Mouse (Mus musculus): ENCODE data around the gene Tcf7l2. TPM values are rescaled to one million over a fixed set of nuclear protein-coding genes. Genes with fewer than 3 reads are reported as not detected.

Gene Tcf7l2
- 42.5 and 45.6 TPM in 2 replicates for polyA plus RNA-seq (2015; fragmentation: Nextera tagmentation; extraction: Ambion mirVana)

DNA sequence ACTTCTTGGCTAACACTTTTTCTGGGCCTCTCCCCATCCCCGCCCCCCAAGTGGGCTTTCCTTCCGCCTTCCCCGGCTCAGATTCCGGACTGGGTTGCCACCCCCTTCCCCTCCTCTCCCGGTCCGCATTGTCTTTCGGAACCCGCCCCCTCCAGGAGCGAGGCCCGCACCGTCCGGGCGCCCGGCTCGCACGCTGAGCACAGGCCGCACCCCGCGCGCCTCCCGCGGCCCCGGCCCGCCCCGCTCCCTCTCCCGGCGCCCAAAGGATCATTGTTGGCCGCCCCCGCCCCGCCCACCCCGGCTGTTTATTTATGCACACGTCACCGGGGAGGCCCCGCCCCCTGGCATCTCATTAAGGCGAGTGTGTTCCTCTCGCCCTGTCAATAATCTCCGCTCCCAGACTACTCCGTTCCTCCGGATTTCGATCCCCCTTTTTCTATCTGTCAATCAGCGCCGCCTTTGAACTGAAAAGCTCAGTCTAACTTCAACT, at the start of gene Tcf7l2:
Gene Tcf7l2 (plus strand): TSS at position 382 of the 490 bp plus-strand sequence.
- Histone ChIP-seq H3K36me3 (no peaks in the 10 kb centered on the region), H3K4me2 (peak within 1 kb of the TSS; percentile 93)
- 1% methylated on average over 35 of the region's 42 CpGs for WGBS

DNA sequence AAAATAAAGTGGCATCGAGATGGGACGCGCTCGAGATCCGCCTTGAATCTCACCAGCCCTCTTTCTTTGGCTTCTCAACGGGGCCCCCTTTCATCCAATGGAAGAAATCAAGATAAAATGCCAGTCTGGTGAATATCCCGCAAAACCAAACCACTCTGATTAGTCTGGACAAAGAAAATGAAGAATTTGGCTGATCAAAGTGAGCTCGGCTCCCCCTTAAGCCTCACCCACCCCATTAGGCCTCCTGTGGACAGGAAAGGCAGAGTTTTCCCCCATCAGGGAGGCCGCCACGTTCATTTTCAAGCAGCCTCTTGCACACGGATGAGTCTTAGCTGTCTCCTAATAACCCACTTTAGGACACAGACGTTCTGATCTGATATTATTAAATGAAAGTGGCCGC, 47.0 kb upstream of the Tcf7l2 start:
- H3K36me3 ChIP-seq: no peaks in the 10 kb centered on the region
- ATAC-seq (ENCODE audit: borderline replicate concordance, extremely low read depth, low FRiP score, low TSS enrichment): no peak
- H3K27me3 ChIP-seq: peaks cover 2% of the 10 kb centered on the region
- H3K4me2 ChIP-seq: no peak overlapping the region
- 31% methylated on average over 13 of the region's 13 CpGs for WGBS
- H3K9me3 ChIP-seq: no peaks in the 10 kb centered on the region
- H3K4me3 ChIP-seq: no peak overlapping the region
- H3K9ac ChIP-seq: no peak overlapping the region
- no peak overlapping the region for H3K27ac ChIP-seq
- H3K4me1 ChIP-seq: no peaks in the 10 kb centered on the region

More for the DNA sequence above, at the start of gene Tcf7l2:
- Histone ChIP-seq H3K4me3 (peak within 1 kb of the TSS; percentile 75), H3K9ac (peak within 1 kb of the TSS; percentile 87), H3K4me1 (peaks cover 29% of the 10 kb centered on the region), H3K27me3 (no peaks in the 10 kb centered on the region), H3K9me3 (no peaks in the 10 kb centered on the region), H3K27ac (peak within 1 kb of the TSS; percentile 97)
- peak; percentile 94 for ATAC-seq (ENCODE audit: borderline replicate concordance, extremely low read depth, low FRiP score, low TSS enrichment)

DNA sequence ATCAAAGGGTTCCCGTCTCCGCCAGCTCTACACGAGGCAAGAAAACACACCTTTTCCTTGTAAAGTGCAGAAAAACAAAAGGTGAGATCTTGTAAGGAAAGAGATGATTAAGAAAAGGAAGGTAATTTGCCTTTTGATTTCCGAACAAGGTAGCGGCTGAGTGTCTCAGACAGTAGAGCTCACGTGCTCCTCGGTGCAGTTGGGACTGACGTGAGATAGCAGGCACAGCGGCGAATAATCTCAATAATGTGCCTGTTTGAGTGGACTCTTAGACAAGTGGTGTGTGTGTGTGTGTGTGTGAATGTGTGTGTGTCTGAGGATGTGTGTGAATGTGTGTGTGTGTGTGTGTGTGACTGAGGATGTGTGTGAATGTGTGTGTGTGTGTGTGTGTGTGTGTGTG, 46.2 kb upstream of the Tcf7l2 start:
- Histone ChIP-seq H3K9ac (no peak overlapping the region), H3K4me3 (no peak overlapping the region)

DNA sequence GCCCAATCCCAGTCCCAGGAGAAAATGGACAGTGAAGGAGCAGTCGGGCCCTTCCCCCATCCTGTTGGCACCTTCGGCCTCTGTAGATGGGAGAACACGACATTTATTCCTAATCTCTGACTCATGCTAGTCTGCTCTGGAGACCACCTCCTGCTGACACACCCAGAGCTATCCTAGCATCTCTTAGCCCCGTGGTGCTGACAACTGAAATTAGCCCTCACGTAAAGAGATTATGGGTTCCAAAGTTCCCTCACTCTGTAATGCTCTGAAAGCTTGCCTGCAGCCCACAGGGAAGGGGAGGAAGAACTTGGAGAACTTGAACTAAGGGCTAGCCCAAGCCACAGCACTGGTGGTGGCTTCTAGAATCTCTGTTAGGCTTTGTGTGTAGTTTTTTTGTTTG, 42.7 kb upstream of the Tcf7l2 start:
- Histone ChIP-seq H3K36me3 (no peaks in the 10 kb centered on the region), H3K9me3 (no peaks in the 10 kb centered on the region), H3K27me3 (peaks cover 2% of the 10 kb centered on the region; the same call in 1 of the 2 replicates), H3K4me3 (no peak overlapping the region), H3K9ac (no peak overlapping the region), H3K4me2 (no peak overlapping the region), H3K4me1 (peaks cover 12% of the 10 kb centered on the region), H3K27ac (no peak overlapping the region)
- no peak for ATAC-seq (ENCODE audit: borderline replicate concordance, extremely low read depth, low FRiP score, low TSS enrichment)
- 73% methylated on average over 5 of the region's 5 CpGs for WGBS

More for the DNA sequence above, 46.2 kb upstream of the Tcf7l2 start:
- no peak overlapping the region for H3K27ac ChIP-seq
- peaks cover 2% of the 10 kb centered on the region for H3K4me1 ChIP-seq
- no peak for ATAC-seq (ENCODE audit: borderline replicate concordance, extremely low read depth, low FRiP score, low TSS enrichment)
- H3K27me3 ChIP-seq: peaks cover 2% of the 10 kb centered on the region
- WGBS: 46% methylated on average over 10 of the region's 10 CpGs
- no peaks in the 10 kb centered on the region for H3K9me3 ChIP-seq
- H3K4me2 ChIP-seq: no peak overlapping the region
- no peaks in the 10 kb centered on the region for H3K36me3 ChIP-seq

DNA sequence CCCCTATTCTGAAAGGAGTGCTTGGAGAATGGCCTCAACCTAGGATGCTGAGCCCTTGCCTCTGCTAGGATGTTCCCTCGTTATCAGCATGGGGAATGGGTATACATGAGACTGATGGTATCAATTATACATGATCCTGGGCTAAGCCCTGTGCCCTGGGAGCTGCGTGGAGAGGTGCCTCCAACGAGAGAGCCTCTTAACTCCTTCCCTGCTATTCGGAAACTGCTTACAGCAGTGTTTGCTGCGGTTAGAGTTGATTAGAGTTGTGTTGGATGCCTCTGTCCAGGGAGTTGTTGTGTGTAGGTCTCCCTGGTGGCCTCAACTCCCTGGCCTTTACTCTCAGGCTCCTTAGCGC, 41.4 kb upstream of the Tcf7l2 start:
- ATAC-seq (ENCODE audit: borderline replicate concordance, extremely low read depth, low FRiP score, low TSS enrichment): no peak
- Histone ChIP-seq H3K4me1 (peaks cover 12% of the 10 kb centered on the region), H3K27ac (no peak overlapping the region), H3K27me3 (peaks cover 2% of the 10 kb centered on the region; the same call in 1 of the 2 replicates), H3K9me3 (no peaks in the 10 kb centered on the region), H3K4me3 (no peak overlapping the region), H3K4me2 (peak overlapping the region; percentile 4; the same call in 1 of the 2 replicates), H3K9ac (no peak overlapping the region), H3K36me3 (no peaks in the 10 kb centered on the region)
- 9% methylated on average over 6 of the region's 6 CpGs for WGBS

DNA sequence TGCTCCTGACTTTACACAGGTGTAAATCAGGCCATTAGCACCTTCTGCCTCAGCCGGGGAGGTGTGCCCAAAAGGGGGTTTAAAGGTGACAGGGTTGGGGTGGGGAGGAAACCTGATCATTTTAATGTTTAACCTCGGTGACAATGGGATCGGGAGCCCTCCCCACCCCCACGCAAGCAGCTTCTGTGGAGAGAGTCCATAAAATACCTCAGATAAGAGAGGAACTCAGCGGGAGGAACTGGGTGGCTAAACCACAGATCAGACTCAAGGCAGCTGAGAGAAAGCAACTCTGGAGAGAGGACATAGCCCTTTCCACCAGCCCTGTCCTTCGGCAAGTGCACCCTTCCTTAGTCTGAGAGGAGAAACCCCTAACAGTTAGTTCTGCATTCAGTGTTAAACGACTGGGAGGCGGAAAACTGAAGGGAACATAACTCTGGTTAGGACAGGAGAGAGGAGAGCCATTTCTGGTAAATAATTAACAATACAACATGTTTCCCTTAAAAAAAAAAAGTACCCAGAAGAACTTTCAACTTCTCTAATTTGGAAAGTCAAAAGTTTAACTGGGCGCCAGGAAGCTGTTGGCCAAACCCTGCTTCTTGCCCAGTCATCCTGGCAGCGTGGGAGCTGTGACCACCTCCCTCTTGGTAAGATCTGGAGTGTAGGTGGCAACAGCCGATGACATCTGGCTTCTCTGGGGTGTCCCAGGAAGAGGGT, 40.9 kb upstream of the Tcf7l2 start:
- Histone ChIP-seq H3K27ac (no peak overlapping the region), H3K4me3 (no peak overlapping the region), H3K4me2 (peak overlapping the region; percentile 4; the same call in 1 of the 2 replicates), H3K9ac (no peak overlapping the region), H3K4me1 (peaks cover 12% of the 10 kb centered on the region), H3K36me3 (no peaks in the 10 kb centered on the region), H3K9me3 (no peaks in the 10 kb centered on the region), H3K27me3 (peaks cover 2% of the 10 kb centered on the region; the same call in 1 of the 2 replicates)
- WGBS: 19% methylated on average over 11 of the region's 11 CpGs
- ATAC-seq (ENCODE audit: borderline replicate concordance, extremely low read depth, low FRiP score, low TSS enrichment): no peak

DNA sequence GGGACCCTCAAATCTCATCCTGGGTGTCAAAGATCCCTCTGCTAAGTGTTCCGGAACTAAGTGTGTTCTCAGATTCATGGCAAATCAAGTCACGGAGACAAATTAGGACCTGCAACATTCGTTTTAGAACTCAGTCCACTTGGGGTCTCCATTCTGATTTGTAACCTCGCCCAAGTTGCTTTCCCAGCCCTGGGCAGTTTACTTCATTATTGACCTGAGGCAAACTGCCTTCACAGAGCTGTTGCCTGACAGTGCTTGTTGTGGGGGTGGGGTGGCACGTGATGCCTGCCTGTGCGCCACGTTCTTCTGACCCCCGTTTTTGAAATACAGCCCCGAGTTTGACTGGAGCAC, 40.4 kb upstream of the Tcf7l2 start:
- Histone ChIP-seq H3K9ac (no peak overlapping the region), H3K9me3 (no peaks in the 10 kb centered on the region), H3K27ac (no peak overlapping the region), H3K4me3 (no peak overlapping the region), H3K4me2 (no peak overlapping the region), H3K4me1 (peaks cover 12% of the 10 kb centered on the region), H3K27me3 (peaks cover 2% of the 10 kb centered on the region; the same call in 1 of the 2 replicates), H3K36me3 (no peaks in the 10 kb centered on the region)
- WGBS: 53% methylated on average over 9 of the region's 9 CpGs
- ATAC-seq (ENCODE audit: borderline replicate concordance, extremely low read depth, low FRiP score, low TSS enrichment): no peak

DNA sequence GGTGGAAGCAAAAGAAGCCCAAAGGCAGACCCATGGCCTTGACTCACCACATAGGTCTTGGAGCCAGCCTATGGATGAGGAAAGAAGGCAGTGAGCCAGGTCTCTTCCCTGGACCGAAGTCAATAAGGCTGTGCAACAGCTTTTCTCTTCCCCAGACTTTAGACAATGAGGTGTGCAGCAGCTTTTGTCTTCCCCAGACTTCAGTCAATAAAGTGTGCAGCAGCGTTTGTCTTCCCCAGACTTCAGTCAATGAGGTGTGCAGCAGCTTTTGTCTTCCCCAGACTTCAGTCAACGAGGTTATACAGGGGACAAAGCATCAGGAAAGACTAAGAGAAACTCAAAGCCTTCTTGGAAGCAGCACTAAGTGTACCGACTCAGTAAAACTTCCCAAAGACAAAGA, 39.5 kb upstream of the Tcf7l2 start:
- no peak overlapping the region for H3K4me3 ChIP-seq
- 72% methylated on average over 4 of the region's 4 CpGs for WGBS
- H3K9me3 ChIP-seq: no peaks in the 10 kb centered on the region
- no peaks in the 10 kb centered on the region for H3K36me3 ChIP-seq
- no peak overlapping the region for H3K4me2 ChIP-seq
- H3K27me3 ChIP-seq: peaks cover 2% of the 10 kb centered on the region; the same call in 1 of the 2 replicates
- H3K4me1 ChIP-seq: peaks cover 12% of the 10 kb centered on the region
- H3K9ac ChIP-seq: no peak overlapping the region
- no peak for ATAC-seq (ENCODE audit: borderline replicate concordance, extremely low read depth, low FRiP score, low TSS enrichment)
- H3K27ac ChIP-seq: no peak overlapping the region

DNA sequence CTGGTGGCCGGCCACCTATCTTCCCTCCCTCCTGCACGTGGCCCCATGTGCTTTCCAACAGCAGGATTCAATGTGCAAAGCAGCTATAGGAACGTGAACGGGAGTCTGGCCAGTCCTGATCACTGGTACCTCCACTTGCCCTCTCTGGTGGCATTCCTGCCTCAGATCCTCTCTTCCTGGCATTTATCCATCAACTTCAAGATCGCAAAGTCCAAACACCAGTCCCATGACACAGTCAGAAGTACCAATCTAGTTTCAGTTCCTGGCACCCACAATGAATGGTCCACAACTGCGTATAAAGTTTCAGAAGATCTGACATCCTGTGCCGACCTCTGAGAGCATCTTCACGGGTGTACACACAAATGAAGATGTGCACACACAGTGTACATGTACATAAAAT, 38.9 kb upstream of the Tcf7l2 start:
- H3K27ac ChIP-seq: no peak overlapping the region
- ATAC-seq (ENCODE audit: borderline replicate concordance, extremely low read depth, low FRiP score, low TSS enrichment): no peak
- no peak overlapping the region for H3K9ac ChIP-seq
- H3K4me3 ChIP-seq: no peak overlapping the region
- H3K36me3 ChIP-seq: no peaks in the 10 kb centered on the region
- H3K4me2 ChIP-seq: no peak overlapping the region
- no peaks in the 10 kb centered on the region for H3K9me3 ChIP-seq
- WGBS: 85% methylated on average over 8 of the region's 8 CpGs
- peaks cover 2% of the 10 kb centered on the region; the same call in 1 of the 2 replicates for H3K27me3 ChIP-seq
- peaks cover 12% of the 10 kb centered on the region for H3K4me1 ChIP-seq

DNA sequence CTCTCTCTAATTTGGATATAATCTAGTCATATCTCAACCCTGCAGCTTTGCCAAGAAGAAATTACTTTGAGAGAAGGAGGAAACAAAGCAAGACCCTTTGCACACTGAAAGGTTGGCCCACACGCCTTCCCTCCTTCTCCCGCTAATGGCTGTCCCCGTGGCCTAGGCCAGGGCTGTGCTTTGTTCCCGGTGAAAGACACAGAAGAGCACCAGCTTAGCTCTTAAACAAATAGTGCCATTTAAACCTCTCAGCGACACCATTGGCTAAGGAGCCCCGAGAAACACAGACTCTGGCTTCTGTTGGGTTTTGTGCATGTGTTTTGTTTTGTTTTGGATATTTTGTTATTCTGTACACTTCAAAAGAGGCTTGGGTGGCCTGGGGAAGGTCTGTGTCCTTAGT, 37.5 kb upstream of the Tcf7l2 start:
- H3K9ac ChIP-seq: no peak overlapping the region
- ATAC-seq (ENCODE audit: borderline replicate concordance, extremely low read depth, low FRiP score, low TSS enrichment): no peak
- no peak overlapping the region for H3K4me2 ChIP-seq
- H3K36me3 ChIP-seq: no peaks in the 10 kb centered on the region
- 44% methylated on average over 6 of the region's 6 CpGs for WGBS
- no peaks in the 10 kb centered on the region for H3K27me3 ChIP-seq
- no peak overlapping the region for H3K4me3 ChIP-seq
- no peak overlapping the region for H3K27ac ChIP-seq
- peaks cover 12% of the 10 kb centered on the region for H3K4me1 ChIP-seq
- H3K9me3 ChIP-seq: no peaks in the 10 kb centered on the region

DNA sequence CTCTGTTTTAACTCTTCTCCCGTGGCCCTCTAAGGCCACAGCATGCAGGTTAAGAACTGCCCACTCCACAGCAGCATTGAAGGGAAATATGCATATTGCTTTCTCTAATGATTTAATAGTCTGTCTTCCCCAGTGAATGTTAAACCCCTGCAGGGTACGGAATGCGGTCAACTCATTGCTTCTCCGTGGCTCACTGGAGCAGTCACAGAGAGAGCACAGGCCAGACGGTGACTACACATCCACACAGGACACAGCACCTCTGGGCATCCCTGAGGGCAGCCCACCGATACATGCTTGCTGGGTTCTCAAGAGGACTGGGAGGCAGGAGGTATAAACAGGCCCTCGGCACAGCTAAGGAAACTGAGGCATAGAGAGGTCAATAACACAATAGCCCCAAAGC, 35.3 kb upstream of the Tcf7l2 start:
- Histone ChIP-seq H3K4me2 (no peak overlapping the region), H3K9me3 (no peaks in the 10 kb centered on the region), H3K4me3 (no peak overlapping the region), H3K27me3 (no peaks in the 10 kb centered on the region), H3K4me1 (0 out of 2 replicates have a peak, but pooled peaks cover 1% of the 10 kb centered on the region), H3K36me3 (no peaks in the 10 kb centered on the region), H3K27ac (no peak overlapping the region), H3K9ac (no peak overlapping the region)
- ATAC-seq (ENCODE audit: borderline replicate concordance, extremely low read depth, low FRiP score, low TSS enrichment): no peak
- whole genome bisulfite sequencing: 84% methylated on average over 7 of the region's 7 CpGs

DNA sequence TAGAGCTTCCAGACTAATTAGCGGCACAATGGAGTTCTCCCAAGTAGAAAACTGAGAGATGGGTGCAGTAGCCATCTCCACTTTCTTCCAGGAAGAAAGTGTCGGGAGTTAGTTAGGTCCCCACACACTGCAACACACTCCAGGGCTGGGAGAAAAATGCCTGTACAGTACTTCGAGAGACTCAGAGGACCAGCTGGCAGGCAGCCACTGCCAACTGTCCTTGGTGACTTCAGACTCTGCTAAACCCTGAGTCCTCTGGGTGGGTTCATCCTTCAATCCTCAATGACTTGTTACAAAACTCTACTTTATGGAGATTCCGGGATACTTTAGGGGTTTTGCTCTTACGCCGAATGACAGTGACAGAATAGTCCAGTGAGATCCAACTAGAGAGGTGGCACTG, 34.8 kb upstream of the Tcf7l2 start:
- Histone ChIP-seq H3K4me2 (no peak overlapping the region), H3K27ac (no peak overlapping the region), H3K9me3 (no peaks in the 10 kb centered on the region), H3K9ac (no peak overlapping the region), H3K4me3 (no peak overlapping the region), H3K36me3 (no peaks in the 10 kb centered on the region), H3K4me1 (no peaks in the 10 kb centered on the region), H3K27me3 (no peaks in the 10 kb centered on the region)
- WGBS: 79% methylated on average over 6 of the region's 6 CpGs
- ATAC-seq (ENCODE audit: borderline replicate concordance, extremely low read depth, low FRiP score, low TSS enrichment): no peak

All from lung, embryonic 15.5 days (tissue).